Mouse (Mus musculus): ENCODE results near the gene Tube1.

Gene Tube1

DNA sequence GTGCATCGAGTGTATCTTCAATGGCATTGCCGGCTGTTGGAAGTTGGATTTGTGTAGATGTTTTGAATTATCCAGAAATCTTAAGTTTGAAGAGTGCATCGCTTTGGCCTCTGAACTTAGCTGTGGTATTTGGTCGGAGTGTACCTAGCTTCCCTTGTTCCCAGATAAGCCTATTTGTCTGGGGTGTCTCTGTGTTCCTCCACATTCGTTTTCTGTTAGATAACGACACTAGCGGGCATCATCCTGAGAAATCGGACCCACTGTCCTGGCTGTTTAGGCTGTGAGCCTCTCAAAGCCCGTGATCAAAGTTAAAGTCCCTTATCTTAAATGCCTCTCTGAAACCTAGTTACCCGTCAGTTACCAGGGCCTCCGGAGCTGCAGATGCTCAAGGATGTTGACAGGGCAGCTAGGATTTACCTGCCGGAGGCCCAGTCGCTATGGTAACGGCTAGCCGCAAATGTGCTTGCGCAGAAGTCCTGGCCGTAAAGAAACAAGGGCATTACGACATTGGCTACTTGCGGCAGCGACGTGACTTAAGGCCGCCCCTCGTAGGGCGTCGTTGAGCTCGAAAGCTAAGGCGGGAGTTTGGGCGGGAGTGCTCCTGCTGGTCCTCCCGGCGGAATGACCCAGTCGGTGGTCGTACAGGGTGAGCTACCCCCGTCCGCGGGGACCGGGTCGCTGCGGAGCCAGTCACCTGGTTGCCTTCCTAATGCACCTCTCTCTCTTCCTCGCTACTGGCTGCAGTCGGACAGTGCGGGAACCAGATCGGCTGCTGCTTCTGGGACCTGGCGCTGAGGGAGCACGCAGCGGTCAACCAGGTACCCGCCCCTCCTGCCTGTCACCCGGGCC lies at the start of gene Tube1, which contains the start of gene Fam229b:
Gene Tube1, plus strand, starts transcription at position 515 of the 849 bp plus-strand sequence.
Gene Fam229b, minus strand, starts transcription at position 453 of the 849 bp plus-strand sequence.
- peak; percentile 94 for DNase-seq

DNA sequence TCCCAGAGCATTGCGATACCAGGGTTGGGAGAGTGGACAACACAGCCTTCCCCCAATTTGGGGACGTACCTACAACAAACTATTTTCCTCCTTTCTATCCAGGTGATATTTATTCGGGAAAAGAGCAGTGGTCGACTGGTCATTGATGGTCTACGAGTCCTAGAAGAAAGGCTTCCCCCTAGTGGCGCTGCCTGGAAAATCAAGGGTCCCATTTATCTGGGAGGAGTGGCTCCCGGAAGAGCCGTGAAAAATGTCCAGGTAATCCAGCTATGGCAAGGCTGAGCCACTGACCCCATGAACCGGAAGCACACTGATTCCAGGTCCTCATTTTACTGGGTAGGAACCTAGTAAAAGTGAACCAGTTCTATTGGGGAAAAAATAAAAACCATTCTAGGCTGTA lies 36.8 kb upstream of the Tube1 start:
- DNase-seq: peak in 1 of 2 experiments; percentile 20

- peak in 1 of 2 experiments; percentile 1 for DNase-seq
Measured at GRCm38 (mm10) chr10:39098746-39099145, 35.0 kb upstream of the Tube1 start.

- DNase-seq: no peak
Measured at GRCm38 (mm10) chr10:39104803-39105449, 28.9 kb upstream of the Tube1 start.

GRCm38 (mm10) chr10:39106413-39106812 lies 27.4 kb upstream of the Tube1 start:
- DNase-seq: no peak

GRCm38 (mm10) chr10:39106935-39107334 lies 26.8 kb upstream of the Tube1 start:
- no peak for DNase-seq

DNA sequence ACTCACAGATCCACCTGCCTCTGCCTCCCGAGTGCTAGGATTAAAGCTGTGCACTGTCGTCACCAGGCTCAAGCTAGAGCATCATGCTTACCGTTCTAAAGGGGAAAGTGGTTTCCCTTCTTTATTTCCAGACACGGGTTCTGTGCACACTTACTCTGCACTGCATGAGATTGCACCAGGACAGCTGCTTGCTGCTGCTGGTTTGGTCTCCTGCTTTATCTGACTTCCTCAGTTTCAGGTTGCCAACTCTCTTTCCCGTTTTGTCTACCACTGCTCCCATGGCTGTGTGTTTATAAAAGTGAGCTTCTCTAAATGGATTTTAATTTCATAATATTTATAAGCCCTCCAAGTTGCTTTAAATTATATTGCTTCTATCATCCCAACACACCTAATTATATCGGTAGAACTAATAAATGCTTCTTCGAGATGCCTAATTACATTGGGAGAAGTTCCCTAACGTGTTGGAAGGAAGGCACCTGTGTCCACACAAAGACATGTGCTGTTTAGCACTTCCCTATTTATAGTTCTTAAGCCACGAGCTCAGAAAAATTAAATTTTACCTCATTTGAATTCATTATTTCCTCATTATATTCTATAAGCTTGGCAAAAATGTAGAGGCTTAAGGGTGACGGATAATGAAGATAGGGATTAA lies 24.8 kb upstream of the Tube1 start:
- no peak for DNase-seq

- no peak for DNase-seq
Measured at GRCm38 (mm10) chr10:39109489-39109874, 24.3 kb upstream of the Tube1 start.

DNA sequence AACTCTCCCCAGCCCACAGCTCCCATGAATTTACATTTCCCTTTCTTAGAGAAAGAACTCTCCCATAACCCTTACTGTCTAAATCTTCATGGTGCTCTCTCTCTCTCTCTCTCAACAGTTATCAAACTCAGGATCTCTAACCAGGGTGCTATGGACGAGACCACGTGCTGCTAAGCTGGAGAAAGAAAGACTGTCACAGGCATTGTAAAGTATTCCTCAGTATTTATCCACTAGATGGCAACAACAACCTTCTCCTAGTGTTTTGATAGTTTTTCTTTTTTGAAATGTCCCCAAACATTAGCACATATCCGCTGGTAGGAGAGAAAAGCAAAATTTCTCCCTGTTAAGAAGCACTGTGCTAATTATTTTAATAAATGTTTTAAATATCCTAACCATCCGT lies 12.4 kb upstream of the Tube1 start:
- DNase-seq: no peak

GRCm38 (mm10) chr10:39137766-39138165 lies 4.0 kb downstream of the Tube1 start:
- DNase-seq: no peak

- DNase-seq: no peak
Measured at GRCm38 (mm10) chr10:39138761-39139160, 5.0 kb downstream of the Tube1 start.

DNA sequence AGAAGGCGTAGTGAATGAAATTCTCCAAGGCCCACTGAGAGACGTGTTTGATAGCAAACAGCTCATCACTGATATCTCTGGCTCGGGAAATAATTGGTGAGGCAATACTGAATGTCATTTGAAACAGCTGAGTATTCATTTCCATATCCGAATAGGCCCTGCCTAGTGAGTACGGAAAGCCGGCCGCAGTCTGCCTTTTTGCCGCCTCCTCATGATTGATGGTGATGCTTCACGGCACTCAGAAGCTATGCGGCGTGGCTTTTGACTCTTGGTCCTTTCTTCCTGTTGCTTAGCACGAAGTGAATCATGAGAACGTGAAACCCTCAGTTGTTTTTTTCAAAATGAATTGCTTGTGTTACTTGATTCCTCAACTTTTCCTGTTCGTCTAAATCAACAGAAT lies 7.1 kb downstream of the Tube1 start:
- no peak for DNase-seq

- no peak for DNase-seq
Measured at GRCm38 (mm10) chr10:39141401-39141800, 7.6 kb downstream of the Tube1 start.

DNA sequence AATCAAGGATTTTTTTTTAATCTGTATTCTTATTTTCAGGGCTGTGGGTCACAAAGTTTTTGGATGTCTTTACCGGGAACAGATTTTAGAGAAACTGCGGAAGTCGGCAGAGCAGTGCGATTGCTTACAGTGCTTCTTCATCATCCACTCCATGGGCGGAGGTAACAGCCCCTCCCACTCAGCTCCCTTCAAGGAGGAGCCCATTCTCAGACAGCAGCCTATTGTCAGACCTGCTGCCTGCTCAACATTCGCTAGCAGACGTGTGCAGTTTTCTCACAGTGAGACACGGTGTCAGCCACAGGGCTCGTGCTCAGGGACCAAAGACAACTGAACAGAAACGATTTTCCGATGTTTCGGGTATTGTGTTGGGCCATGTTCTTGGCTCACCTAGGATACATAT lies 8.4 kb downstream of the Tube1 start:
- DNase-seq: no peak

DNA sequence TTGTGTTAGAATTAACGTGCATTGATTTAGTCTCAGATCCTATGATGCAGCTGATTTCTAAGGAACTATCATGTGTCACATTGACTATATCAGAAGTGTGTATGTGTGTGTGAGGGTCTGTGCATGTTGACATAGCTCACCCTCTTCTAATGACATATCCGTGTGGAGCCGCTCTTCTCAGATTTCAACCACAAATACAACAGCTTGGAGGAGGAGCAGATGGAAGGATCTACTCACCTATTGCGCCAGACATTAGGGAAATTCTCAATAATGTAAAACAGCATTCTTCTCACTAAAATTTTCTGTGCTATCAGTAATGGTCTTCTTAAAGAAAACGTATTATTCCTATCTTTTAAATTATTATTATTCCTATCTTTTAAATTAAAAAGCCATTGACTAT lies 22.9 kb downstream of the Tube1 start:
- no peak for DNase-seq

DNA sequence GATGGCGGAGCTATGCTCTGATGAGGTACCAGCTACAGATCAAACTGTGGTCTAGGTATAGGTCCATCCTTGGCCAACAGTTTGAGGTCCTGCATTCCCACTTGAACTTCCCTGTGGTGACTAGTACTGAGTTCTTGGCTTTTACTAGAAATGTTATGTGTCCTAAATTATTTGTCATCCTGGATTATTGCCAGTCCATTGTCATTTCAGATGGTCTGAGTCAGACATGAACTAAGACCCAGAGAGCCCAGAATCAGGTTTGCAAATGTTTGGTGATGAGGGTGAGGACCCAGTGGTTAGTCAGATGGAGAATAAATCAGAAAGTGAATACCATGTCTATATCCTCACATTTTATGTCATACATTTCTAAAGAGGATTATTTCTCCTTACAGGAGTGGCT lies 23.5 kb downstream of the Tube1 start:
- DNase-seq: no peak

GRCm38 (mm10) chr10:39158306-39158705 lies 24.5 kb downstream of the Tube1 start:
- no peak for DNase-seq

GRCm38 (mm10) chr10:39161406-39161805 lies 27.6 kb downstream of the Tube1 start:
- DNase-seq: no peak

DNA sequence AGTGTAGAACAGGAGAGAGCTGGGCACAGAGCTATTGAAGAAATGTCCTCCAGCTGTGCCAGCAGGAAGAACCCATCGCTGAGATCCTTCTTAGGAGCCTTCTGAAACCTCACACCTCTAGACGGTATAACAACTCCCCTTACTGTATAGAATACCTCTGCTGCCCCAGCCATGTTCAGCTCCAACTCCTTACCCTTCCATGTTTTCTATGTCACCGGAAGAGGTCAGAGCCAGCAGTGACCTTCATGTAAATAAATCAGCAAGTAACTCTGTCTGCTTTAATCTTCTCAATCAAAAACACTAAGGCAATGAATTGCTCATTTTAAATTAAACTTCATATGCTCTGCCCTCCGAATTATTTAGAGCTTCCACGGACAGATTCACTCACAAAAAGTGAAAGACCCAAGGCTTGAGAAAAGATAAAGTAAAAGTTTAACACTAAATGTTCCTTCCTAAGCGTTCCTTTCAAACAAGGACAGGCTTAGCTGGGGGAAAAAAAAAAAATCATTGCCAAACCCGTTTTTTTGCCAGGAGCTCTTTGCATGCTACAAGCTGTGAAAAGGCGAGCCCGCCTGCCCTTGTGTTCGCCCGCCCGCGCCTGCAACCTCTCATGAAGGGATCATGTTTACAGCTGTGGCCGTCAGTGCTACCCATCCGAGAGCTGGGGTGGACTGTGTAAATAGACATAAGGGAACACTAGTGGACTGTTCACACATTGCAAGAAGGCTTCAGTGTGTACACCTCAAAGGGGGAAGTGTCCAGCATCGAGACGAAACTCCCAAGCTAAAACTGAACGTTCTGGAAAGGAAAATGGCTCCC lies 29.1 kb downstream of the Tube1 start:
- no peak for DNase-seq

- DNase-seq: no peak
Measured at GRCm38 (mm10) chr10:39163694-39164093, 29.9 kb downstream of the Tube1 start, which contains the start of gene Ccn6. Ccn6 (minus strand) TSS chr10:39163794.

DNA sequence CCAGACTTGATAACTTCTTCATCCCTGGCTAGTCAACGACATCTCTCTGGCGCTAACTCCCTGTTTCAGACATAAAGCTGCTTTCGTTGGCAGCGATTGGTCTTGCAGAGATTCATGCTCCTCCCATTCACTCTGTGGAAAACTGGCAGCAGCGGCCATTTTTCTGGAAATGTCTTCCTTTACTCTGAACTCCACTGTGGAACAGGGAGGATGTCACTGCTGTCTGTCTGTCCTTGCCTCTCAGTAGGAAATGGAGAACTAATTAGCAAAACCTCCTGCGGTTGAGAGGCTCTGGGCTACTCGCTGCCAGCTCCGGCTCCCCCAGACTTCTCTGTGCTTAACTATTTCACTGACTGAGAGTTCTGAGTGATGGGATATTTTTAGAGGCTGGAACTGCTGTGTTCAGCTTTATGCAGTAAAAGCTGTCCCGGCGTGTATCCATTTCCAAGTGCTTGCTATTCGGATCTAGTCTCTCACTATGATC lies 31.9 kb downstream of the Tube1 start:
- no peak for DNase-seq

GRCm38 (mm10) chr10:39167611-39168010 lies 33.8 kb downstream of the Tube1 start:
- no peak for DNase-seq

DNA sequence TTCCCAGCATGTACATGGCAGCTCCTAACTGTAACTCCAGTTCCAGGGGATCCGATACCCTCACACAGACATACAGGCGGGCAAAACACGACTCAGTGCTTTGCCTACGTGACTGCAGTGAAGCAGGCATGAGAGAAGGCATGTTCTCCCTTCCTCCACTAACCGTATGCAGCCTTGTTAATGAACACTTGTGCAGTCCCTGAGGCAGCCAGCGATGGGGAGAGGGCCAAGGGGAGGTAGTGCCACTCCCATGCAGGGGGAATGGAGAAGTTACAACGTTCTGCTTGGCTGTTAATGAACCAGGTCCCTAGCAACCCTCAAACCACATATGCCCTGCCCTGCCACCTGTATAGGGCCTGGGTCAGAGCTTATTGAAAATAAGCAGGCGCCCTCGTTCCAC lies 35.9 kb downstream of the Tube1 start:
- DNase-seq: no peak
